Mouse (Mus musculus) layer of hippocampus, postnatal 25 days (tissue): ENCODE measurements around the gene Utp3. TPM values are rescaled to one million over a fixed set of nuclear protein-coding genes. Genes with fewer than 3 reads are reported as not detected.

Experiments used
- DNase-seq, 2 experiments: peaks; one replicate each; pipeline ENCODE4 v3.0.0; 2022; ENCODE audit warnings: mixed read lengths in 2 of 2, low spot score in 1 of 2; ENCODE audit errors: extremely low spot score in 1 of 2
- total RNA-seq, 2 experiments: library from RNA; stranded (reverse); gene quantifications; 2 replicates each; pipeline ENCODE4 v1.2.3; 2021

Utp3 gene
- total RNA-seq, 2 experiments from 2014 or later: 24.8 to 26.3 TPM

DNA sequence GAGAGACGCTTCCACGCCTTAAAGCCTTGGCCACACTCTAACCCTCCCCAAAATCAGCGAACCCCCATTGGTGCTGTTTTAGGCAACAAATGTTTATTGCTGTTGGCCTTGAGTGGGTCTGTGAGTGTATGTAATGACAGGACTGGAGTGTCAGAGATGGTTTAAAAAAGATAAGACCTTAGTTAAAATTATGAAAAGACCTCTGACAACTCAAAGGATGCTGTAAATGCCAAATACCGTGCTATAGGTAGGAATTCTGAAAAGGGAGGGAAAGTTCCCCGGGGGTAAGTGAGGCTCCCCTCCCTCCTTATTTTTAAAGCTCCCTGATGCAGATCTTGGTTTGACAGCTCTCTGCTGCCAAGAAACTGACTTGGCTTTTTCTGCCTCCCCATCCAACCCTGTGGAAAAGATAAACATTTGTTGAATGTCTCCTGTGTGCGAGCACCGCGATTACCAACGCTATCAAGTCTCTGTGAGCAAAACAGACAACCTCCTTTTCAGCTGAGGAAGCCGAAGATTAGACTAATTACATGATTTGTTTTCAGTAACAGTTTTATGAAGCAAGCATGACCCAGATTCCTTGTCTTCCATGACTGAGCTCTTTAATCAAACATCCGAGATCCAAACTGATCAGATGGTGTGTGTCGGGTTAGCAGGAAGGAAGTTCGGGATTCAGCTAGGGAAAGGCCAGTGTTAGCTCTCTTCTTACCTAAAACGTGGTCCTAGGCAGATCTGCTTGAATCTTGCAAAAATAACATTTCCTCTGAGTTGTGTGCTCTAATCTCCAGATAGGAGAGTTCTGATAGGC is 12.0 kb downstream of the Utp3 start:
- DNase-seq: no peak

- no peak for DNase-seq
Measured at GRCm38 (mm10) chr5:88569541-88569940, 15.3 kb downstream of the Utp3 start.

- DNase-seq: no peak
Measured at GRCm38 (mm10) chr5:88574829-88575228, 20.6 kb downstream of the Utp3 start.

DNA sequence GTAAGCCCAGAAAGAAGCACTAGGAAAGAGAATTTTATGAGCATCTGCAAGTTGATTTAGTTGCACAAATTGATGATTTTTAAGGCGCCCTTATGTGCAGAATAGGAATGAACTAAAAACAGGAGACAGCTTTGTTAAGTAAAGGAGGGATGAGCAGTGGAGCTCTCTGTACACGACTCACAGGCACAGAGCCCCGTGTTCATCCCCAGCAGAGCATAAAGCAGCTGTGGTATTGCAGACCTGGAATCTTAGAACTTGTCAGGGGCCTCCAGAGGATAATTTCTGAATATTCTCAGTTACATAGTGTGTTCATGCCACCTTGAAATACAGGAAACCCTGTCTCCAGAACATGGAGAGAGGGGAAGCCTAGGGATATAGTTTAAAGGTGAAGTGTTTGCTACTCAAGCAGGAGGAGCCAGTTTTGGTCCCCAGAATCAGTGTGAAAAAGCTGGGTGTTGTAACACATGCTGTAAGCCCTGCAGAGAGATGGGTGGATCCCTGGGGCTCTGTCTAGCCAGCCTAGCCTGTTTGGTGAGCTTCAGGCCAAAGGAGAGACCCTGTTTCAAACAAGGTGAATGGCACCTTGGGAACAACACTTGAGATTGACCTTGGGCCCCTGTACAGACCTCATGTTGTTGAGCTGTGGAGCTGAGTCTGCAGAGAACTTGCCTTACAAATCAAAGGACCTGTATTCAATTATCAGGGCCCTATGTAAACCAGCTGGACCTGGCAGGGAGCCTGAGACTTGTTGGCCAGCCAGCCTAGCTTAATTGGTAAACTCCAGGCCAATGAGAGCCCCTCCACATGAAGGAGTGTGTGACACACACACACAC is 21.5 kb downstream of the Utp3 start:
- DNase-seq: no peak

DNA sequence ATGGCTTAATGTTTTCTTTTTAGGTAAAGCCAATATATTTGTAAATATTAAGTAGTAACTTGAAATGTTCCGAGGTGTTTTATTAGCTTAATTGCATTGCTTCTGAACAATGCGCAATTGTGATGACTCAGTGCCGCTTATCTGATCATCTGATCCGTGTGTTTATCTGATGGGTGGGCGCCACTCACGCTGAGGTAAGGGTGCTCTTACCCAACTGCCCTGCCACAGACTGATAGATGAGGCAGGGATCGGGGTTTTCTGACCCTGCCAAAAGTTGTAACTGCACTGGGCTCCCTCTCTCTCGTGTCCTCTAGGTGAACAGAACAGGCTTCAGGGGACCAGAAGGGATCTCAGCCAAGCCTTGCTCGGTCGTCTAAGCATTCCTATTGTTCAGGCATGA is 26.4 kb downstream of the Utp3 start:
- DNase-seq: no peak

GRCm38 (mm10) chr5:88581343-88581742 is 27.1 kb downstream of the Utp3 start:
- DNase-seq: no peak

- DNase-seq: peak; percentile 53 to 65
Measured at GRCm38 (mm10) chr5:88583271-88584031, 29.2 kb downstream of the Utp3 start.

DNA sequence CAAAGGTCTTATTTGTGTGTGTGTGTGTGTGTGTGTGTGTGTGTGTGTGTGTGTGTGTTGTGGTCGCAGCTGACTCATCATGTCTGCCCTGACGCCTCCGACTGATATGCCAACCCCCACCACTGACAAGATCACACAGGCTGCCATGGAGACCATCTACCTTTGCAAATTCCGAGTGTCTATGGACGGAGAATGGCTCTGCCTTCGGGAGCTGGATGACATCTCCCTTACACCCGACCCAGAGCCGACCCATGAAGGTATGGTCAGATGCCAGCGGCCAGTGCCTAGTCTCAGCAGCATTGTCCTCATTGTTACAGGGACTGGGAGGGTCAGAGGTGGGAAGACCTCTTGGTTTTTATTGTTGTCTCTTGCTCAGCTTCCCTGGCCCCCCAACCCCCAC is 29.8 kb downstream of the Utp3 start:
- DNase-seq: peak in 1 of 2 experiments; percentile 25

DNA sequence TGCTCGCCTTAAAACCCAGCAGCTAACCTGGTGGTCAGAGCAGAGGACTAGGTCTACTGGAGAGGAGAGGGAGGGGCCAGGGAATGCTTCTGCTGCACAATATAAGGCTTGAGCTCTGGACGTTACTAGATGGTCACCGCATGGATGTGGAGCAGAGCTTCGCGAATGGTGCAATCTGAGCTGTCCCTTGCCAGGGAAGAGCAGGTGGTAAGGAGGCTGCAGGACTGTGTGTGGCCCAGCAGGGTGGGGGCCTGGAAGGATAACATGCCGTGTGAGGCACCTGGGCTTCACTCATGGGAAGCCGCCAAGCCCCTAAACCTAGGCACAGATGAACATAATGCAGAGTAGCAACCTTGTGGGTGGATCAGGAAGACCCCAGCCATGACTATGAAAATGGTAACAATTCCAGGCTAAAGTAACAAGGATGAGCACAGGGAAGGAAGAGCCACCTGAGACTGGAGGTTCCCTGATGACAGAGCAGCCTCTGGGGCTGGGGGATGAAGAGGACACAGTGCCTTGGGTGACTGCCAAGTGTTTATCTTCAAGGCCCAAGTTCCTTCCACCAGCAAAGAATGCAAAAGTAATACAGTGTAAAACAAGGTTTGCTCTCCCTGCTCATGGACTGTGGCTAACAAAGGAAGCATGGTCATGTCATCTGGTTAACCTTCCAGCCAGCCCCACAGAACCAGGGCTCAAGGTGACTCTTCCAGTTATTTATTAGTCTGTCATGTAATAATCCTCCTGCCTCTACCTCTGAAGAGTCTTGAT is 32.3 kb downstream of the Utp3 start:
- DNase-seq: no peak

DNA sequence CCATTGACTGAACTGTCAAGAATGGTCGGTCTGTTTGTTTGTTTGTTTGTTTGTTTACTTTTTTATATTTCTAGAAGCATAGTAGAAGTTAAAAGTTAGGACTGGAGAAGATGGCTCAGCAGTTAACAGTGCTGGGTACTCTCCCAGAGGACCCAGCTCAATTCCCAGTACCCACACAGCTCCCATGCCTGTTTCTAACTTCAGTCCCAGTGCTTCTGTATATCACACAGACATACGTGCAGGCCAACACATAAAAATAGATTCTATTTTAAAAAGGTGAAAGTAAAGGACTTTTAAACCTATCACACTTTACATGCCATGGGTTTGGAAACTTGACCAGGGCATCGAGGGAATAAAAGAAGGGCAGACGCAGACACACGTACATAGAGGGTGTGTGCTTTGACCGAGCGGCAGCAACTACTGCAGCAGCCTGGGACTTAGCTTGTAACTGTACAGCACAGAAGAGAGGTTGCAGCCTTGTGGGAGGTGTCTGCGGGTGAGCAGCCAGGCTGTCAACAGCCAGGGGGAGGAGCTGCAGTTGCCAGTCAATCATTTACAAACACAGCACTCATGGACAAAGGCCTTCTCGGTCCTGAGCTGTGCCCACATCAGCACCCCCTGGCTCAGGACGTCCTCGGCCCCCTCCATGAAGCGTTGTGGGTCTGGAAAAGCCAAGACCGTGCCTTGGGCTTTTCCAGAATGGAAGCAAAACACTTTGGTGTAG is 33.1 kb downstream of the Utp3 start:
- DNase-seq: no peak

GRCm38 (mm10) chr5:88588481-88588880 is 34.2 kb downstream of the Utp3 start:
- no peak for DNase-seq

- no peak for DNase-seq
Measured at GRCm38 (mm10) chr5:88593421-88594172, 39.3 kb downstream of the Utp3 start.

- no peak for DNase-seq
Measured at GRCm38 (mm10) chr5:88594173-88594569, 39.9 kb downstream of the Utp3 start.

DNA sequence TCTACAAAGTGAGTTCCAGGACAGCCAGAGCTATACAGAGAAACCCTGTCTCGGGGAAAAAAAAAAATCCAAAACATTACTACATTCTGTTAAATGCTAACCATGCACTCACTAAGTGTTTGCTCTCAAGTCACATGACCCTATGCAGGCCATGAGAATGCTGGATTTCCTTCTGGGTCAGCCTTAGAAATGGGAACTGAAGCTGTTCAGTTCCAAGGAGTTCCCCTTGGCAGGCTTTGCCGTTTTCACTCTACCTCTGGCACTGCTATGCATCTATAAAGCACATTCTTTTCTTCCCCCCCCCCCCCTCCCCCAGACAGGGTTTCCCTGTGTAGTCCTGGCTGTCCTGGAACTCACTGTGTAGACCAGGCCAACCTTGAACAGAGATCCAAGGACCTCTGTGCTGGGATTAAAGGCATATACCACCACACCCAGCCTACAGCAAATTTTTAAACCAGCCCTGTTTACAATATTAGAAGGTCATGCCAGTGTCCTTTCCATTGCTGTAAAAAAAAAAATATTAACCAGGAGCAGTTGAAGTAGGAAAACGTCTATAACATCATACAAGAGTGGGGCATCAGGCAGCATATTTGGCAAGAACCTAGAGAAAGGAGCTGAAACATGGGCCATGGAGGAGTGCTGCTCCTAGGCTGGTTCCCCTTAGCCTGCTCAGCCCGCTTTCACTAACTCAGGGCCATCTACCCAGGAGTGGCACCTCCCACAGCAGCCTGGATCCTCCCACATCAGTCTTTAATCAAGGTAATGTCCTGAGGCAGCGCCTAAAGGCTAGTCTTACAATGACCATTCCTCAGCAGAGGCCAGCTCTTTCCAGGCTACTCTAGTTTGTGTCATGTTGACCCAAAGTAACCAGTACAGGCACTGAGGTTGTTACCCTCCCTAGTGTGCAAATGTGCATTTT is 41.5 kb downstream of the Utp3 start:
- no peak for DNase-seq

DNA sequence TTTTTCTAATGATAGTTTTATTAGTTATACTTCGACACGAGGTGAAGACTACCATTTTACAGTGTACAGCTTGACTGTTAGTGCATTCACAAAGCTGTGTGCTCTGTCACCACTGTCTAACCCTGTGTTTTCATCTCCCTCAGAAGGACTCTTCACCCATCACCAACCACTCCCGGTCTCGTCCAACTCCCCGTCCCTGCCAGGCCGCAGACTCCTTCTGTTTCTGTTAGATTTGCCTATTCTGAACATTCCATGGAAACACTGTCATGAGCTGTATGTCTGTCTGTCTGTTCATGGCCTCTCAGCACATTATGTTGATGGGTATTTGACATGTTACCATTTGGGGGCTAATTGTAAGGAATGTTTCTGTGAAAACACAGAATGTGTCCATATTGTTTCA is 44.7 kb downstream of the Utp3 start:
- no peak for DNase-seq

- no peak for DNase-seq
Measured at GRCm38 (mm10) chr5:88602030-88602429, 47.8 kb downstream of the Utp3 start.

DNA sequence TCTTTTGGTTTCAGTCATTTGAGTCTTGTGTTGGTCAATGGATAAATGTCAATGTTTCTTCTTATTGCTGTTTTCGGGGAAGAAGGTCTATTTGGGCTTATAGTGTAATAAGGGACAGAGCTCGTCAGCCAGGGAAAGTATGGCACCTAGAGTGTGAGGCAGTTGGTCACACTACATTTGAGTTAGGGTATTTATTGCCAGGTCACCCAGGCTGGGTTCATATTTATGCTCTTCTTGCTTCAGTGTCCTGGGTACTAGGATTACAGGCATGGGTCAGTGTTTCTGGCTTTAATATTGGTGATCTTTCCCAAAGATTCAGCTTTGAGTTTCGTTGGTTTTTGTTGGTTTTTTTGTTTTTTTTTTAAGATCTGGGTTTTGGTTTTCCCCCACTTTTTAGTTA is 48.5 kb downstream of the Utp3 start:
- DNase-seq: no peak

- DNase-seq: no peak
Measured at GRCm38 (mm10) chr5:88604046-88604445, 49.8 kb downstream of the Utp3 start.
